Mouse (Mus musculus) brain, embryonic 14.5 days (tissue): ENCODE results near the gene Sh3pxd2a. TPM values are rescaled to one million over a fixed set of nuclear protein-coding genes. Genes with fewer than 3 reads are reported as not detected.

ENCODE experiments used
- DNase-seq: peaks from one replicate; pipeline ENCODE4 v3.0.0-alpha.2; 2011; ENCODE audit warnings: low read depth
- CTCF ChIP-seq: fragments of 200-500 bp; IDR thresholded peaks from 2 replicates; pipeline ENCODE4 v1.5.1; 2012; ENCODE audit warnings: inconsistent platforms, mild to moderate bottlenecking, moderate library complexity, borderline replicate concordance; ENCODE audit not compliant: insufficient read depth, insufficient read length; ENCODE audit errors: extremely low read depth
- POLR2A ChIP-seq: fragments of 200-500 bp; IDR thresholded peaks from 2 replicates; pipeline ENCODE4 v1.6.1; 2012; ENCODE audit warnings: mild to moderate bottlenecking, inconsistent platforms, borderline replicate concordance; ENCODE audit not compliant: poor library complexity, insufficient read depth, insufficient read length, severe bottlenecking; ENCODE audit errors: extremely low read depth
- polyA plus RNA-seq: library from polyadenylated mRNA; depleted of rRNA; stranded (reverse); fragments of >200 nt; gene quantifications from 2 replicates; pipeline ENCODE4 v1.2.3, GENCODE M21; 2012; rRNA removed

The Sh3pxd2a gene
- polyA plus RNA-seq, 1 experiment: 14.5 TPM

DNA sequence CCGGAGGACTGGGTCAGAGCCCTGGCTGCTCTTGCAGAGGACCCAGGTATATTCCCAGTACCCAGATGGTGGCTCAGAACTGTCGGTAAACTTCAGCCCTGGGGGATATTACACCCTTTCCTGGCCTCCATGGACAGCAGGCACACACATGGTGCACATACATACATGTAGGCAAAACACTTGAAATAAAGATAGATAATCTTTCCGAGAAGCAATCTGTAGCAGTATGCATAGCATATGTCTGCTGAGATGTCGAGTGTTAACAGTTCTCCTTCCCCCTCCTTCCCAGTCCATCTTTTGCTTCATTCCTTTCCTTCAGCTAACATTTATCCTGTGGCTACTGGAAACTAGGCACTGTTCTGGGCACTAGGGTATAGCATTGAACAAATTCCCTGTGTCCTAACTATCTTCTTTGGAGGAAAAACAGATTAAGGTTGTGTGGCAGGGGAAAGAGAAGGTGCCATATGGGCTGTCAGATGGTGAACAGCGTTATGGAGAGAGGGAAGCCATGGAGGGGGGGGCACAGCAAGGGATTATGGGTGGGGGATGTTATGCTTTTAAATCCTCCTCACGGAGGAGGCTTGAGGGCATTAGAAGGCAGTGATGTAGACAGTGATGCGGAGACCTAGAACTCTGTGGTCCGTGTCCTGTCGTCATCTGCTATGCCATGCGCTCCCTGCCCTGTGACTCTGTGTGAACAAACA, 252.4 kb downstream of the Sh3pxd2a start:
- DNase-seq: peak; percentile 83
- TF ChIP-seq CTCF: no peak
- no peak for TF ChIP-seq POLR2A

DNA sequence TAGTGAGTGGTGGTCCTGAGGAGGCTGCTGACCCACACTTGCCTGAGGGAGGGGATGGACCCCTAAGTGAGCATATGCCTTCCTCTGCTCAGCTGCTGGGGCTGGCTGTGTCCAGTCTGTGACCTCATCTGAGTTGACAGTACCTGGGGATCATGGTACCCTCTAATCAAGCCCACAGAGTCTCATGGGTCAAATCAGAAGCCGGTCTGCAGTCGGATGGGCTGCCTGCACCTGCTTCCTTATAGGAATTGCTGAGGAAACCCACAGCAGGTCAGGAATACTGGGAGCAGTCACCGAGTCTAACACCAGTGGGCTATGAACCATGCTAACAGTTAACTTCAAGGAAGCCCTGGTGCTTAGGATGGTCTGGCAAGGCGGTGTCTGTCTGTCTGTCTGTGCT, 253.8 kb downstream of the Sh3pxd2a start:
- no peak for DNase-seq
- TF ChIP-seq CTCF (no peak), POLR2A (no peak)

Other genes with a start within 250 kb of the Sh3pxd2a start
- gene Stn1, start 73.1 kb upstream of the Sh3pxd2a start, polyA plus RNA-seq: 23.9 and 24.8 TPM in 2 replicates
- gene Slk, start 115.3 kb upstream of the Sh3pxd2a start, polyA plus RNA-seq: 20.0 and 23.7 TPM in 2 replicates
- gene Col17a1, start 227.7 kb upstream of the Sh3pxd2a start, polyA plus RNA-seq: 1.4 and 2.6 TPM in 2 replicates